Mouse (Mus musculus): ENCODE measurements around the gene Pomt1.

DNA sequence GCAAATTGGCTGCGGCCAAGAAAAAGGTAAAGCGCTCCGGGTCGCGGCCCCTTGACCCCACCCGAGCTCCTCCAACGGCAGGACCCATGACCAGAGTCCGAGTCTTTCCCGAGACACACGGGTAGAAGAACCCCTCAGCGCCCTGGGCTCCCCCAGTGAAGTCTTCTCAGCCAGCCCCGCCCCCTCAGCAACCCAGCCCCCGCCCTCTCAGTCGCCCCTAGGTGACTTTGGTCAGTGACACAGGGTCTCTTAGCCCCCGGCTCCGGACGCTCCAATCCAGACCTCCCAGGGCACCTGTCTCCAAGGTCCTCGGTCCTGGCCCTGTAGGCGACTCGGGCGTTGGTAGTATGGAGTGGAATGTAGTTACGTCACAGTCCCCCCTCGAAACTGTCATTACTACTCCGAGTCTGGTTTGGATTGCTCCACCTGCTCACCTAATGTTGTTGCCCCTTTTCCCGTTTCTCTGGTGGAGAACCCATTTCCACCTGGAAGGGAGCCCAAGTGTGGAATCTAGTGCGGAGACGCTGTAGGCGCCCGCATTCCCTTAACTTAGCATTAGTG lies 52.1 kb downstream of the Pomt1 start:
- TF ChIP-seq CTCF (IDR thresholded peaks at IDR 0.05; ENCODE audit: borderline replicate concordance, control insufficient read depth, extremely low read depth, insufficient read depth, low read length, poor library complexity) (no peak), POLR2A (IDR thresholded peaks at IDR 0.05; ENCODE audit: control insufficient read depth, extremely low read depth, insufficient read depth, low read length, poor library complexity) (no peak)
